Mouse (Mus musculus) G1E (cell line): ENCODE data around the gene Cdh24. TPM values are rescaled to one million over a fixed set of nuclear protein-coding genes. Genes with fewer than 3 reads are reported as not detected.
"Not testable (repeated sequence)": the region's sequence is repeated elsewhere in the genome, so short reads cannot be mapped to it uniquely, and the experiment has no call there.

ENCODE experiments used
- ATAC-seq: 2 replicates; pipeline ENCODE4 v1.8.0; 2016; ENCODE audit warnings: mild to moderate bottlenecking; ENCODE audit not compliant: insufficient number of reproducible peaks, poor library complexity, low FRiP score, severe bottlenecking; ENCODE audit errors: extremely low read depth
- DNase-seq: peaks from one replicate; pipeline ENCODE4 v3.0.0; 2012; ENCODE audit warnings: low spot score
- H3K27me3 ChIP-seq: 2 replicates; pipeline ENCODE4 v1.6.1; 2012; ENCODE audit warnings: mild to moderate bottlenecking, low read length, inconsistent platforms; ENCODE audit not compliant: insufficient read depth
- H3K36me3 ChIP-seq: replicated peaks from 2 replicates; pipeline ENCODE3; 2012; ENCODE audit warnings: mild to moderate bottlenecking, inconsistent platforms
- H3K4me1 ChIP-seq: 2 replicates; pipeline ENCODE4 v1.6.1; 2012; ENCODE audit warnings: low read depth, low read length, inconsistent platforms, mixed read lengths; ENCODE audit not compliant: insufficient read depth
- H3K4me3 ChIP-seq: 2 replicates; pipeline ENCODE4 v1.5.1; 2012; ENCODE audit warnings: low read depth, mild to moderate bottlenecking, inconsistent platforms, low read length, moderate library complexity, mixed read lengths
- H3K9me3 ChIP-seq: replicated peaks from 2 replicates; pipeline ENCODE4 v1.6.1; 2012; ENCODE audit warnings: inconsistent platforms
- CTCF ChIP-seq: IDR thresholded peaks from 2 replicates; pipeline ENCODE4 v1.5.1; 2012; ENCODE audit warnings: low read depth, low read length, inconsistent platforms, mixed read lengths
- GATA1 ChIP-seq: IDR thresholded peaks from 2 replicates; pipeline ENCODE4 v1.6.1; 2012; ENCODE audit warnings: borderline replicate concordance, low read length, inconsistent platforms, mixed read lengths
- GATA2 ChIP-seq: IDR thresholded peaks from 2 replicates; pipeline ENCODE4 v1.6.1; 2012; ENCODE audit warnings: low read depth, low read length, inconsistent platforms, borderline replicate concordance
- POLR2AphosphoS5 ChIP-seq: IDR thresholded peaks from 2 replicates; pipeline ENCODE4 v1.6.1; 2012; ENCODE audit warnings: low read depth, low read length, inconsistent platforms; ENCODE audit not compliant: insufficient replicate concordance
- TAL1 ChIP-seq: conservative IDR thresholded peaks from 2 replicates; pipeline ENCODE4 v1.6.1; 2012; ENCODE audit warnings: low read depth, low read length, inconsistent platforms, mixed read lengths
- polyA plus RNA-seq: library from polyadenylated mRNA; stranded (reverse); fragments of >175 nt; gene quantifications from 2 replicates; pipeline ENCODE4 v1.2.3, GENCODE M21; 2012
- total RNA-seq, 2 experiments: library from RNA; stranded (forward) in 1 of 2; stranded (reverse) in 1 of 2; fragments of 200-1000 nt in 1 of 2; fragments of >200 nt in 1 of 2; fragmentation: Nextera tagmentation in 1 of 2; gene quantifications; 2 replicates each; pipeline ENCODE4 v1.2.3; 2014 to 2017

Gene Cdh24
- total and polyA plus RNA-seq, 3 experiments: 0.11 to 1.8 (median 0.68) TPM

DNA sequence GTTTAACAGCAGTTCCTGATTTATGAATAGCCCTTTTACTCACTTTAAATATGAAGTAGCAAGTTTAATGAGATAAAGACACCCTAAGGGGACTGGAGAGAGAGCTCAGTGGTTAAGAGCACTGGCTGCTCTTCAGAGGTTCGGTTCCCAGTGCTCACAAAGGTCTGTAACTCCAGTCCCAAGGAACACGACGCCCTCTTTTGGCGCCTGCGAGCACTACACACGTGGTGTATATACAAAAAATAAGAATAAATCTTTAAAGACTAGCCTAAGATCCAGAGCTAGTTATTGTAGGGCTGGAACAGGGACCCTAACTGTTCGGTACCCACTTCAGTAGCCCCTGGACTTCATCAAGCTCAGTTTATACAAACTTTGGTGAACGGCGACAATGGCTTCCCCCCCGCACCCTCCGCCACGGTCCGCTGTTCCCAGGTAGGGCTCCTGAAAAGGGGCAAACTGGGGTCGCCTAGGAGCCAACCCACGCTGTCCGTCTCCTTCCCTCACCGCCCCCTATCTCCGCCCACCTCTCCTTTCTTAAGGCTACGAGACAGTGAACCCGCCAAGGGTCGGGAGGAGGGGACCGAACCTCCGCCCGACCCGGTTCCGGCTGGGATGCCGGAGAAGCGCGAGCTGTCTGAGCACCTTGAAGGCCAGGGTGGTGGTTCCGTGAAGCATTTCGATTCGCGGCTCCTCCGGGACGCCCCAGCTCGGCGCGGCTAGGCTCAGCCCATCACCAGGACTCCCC is 23.8 kb downstream of the Cdh24 start:
- TF ChIP-seq CTCF (no peak), GATA1 (no peak), GATA2 (no peak), TAL1 (no peak), POLR2AphosphoS5 (no peak)
- DNase-seq (no peak), ATAC-seq (no peak)
- no peaks in the 10 kb centered on the region; the same call in 1 of the 2 replicates for H3K9me3 ChIP-seq
- peak overlapping the region; percentile 77 for H3K4me3 ChIP-seq
- H3K36me3 ChIP-seq: peaks cover 34% of the 10 kb centered on the region
- H3K4me1 ChIP-seq: peaks cover 16% of the 10 kb centered on the region
- no peaks in the 10 kb centered on the region for H3K27me3 ChIP-seq

DNA sequence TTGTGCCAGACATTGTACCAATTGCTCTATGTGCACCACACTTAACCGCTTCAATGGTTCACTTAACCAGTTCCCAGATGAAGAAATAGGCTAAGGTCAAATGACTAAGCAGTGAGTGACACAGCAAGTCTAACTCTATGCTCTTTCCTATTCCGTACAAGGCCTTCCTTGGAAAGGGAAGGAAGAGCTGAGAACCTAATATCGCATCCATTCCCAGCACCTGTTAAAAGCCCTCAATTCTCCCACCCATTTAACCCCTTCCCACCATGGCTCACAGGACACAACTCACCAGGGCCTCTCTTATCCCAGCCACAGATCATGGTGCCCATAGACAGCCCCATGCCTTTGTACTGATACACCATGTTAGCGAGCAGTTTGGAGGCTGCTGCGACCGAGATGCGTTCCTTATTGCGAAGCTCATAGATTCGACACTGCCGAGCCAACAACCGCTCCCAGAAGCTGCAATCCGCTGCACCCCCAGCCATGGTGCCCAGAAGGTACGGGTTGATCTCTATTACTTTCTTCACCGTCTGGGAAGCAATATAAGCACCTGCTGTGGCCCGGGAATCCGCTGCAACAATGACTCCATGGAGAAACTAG is 24.8 kb downstream of the Cdh24 start:
- ATAC-seq: no peak
- Histone ChIP-seq H3K27me3 (no peaks in the 10 kb centered on the region), H3K36me3 (peaks cover 44% of the 10 kb centered on the region), H3K9me3 (no peaks in the 10 kb centered on the region; the same call in 1 of the 2 replicates), H3K4me3 (no peak overlapping the region; the same call in 1 of the 2 replicates), H3K4me1 (peaks cover 14% of the 10 kb centered on the region)
- DNase-seq: no peak
- TF ChIP-seq POLR2AphosphoS5 (no peak), GATA1 (no peak), TAL1 (no peak), GATA2 (no peak), CTCF (no peak)

DNA sequence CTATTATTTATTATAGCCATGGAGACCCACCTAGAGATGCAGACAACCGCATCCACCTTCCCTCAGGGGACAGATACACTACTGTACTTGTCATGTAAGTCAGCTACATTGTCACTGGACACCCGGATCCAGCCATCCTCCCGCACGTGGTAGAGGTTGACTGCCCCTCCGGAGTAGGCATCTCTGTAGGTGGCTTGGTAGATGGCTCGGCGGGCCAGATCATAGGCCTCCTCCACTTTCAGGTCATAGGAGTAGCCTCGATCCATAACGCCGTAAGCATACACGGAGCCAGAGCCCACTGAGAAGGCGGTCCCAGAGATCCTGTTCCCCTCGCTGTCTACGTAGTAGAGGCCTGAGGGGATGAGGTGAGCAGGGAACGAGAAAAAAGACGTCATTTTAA is 27.0 kb downstream of the Cdh24 start:
- not testable (repeated sequence) for H3K27me3 ChIP-seq, ATAC-seq, DNase-seq, H3K9me3 ChIP-seq, H3K4me3 ChIP-seq
- H3K36me3 ChIP-seq: peaks cover 59% of the 10 kb centered on the region
- H3K4me1 ChIP-seq: peaks cover 16% of the 10 kb centered on the region

DNA sequence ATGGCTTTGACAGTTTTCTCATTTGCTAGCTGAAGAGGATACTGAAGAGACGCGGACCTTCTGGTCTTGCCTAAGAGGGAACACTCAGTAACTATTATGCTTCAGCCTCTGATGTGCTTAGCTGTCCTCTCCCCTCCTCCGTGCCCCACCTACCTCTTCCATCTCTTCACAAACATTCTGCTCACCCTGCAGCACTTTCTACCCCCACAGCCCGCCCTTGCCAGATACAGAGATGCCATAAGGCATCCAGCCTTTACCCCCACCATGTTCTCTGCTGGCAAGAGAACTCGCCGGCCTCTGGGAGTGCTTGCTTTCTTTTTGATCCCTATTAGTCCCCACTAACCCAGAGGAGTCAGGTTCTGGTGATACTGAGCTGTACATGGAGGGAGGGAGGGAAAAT is 30.5 kb downstream of the Cdh24 start:
- ATAC-seq: no peak

DNA sequence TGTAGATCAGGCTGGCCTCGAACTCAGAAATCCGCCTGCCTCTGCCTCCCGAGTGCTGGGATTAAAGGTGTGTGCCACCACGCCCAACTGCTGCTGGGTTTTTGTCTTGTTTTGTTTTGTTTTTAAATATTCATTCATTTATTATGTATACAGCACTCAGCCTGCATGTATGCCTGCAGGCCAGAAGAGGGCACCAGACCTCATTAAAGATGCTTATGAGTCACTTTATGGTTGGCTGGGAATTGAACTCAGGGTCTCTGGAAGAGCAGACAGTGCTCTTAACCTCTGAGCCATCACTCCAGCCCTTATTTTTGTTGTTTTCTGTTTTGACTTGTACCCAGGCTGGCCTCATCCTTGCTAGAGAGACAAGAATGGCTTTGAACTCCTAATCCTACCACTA is 31.2 kb downstream of the Cdh24 start:
- ATAC-seq: no peak
- Histone ChIP-seq H3K4me1 (peaks cover 19% of the 10 kb centered on the region), H3K9me3 (no peaks in the 10 kb centered on the region), H3K36me3 (peaks cover 46% of the 10 kb centered on the region), H3K4me3 (no peak overlapping the region), H3K27me3 (no peaks in the 10 kb centered on the region)
- TF ChIP-seq GATA1 (no peak), CTCF (peak; percentile 58)
- no peak for DNase-seq

More for the DNA sequence above, 30.5 kb downstream of the Cdh24 start:
- Histone ChIP-seq H3K9me3 (no peaks in the 10 kb centered on the region), H3K36me3 (peaks cover 53% of the 10 kb centered on the region), H3K4me1 (peaks cover 19% of the 10 kb centered on the region), H3K27me3 (no peaks in the 10 kb centered on the region), H3K4me3 (no peak overlapping the region)
- TF ChIP-seq GATA1 (no peak), CTCF (no peak), POLR2AphosphoS5 (no peak), GATA2 (no peak), TAL1 (no peak)
- DNase-seq: no peak

DNA sequence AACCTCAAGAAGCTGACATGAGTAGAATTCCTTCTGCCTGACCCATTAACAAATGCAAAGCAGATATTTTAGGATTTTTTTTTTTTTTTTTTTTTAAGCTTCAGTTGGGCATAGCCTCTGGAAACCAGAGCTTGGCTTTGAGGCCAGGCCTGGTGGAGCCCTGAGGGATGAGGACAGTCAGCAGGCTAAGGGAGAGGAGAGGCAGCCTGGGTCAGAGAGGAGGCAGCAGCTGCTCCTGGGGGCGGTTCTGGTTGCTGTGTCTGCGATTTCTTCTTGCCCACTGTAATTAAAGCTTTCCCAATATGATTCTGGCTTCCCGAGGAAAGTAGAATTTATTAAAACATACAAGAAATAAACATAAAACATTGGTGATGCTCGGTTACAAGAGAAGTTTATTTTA is 31.9 kb downstream of the Cdh24 start:
- TF ChIP-seq TAL1: no peak
- no peak for TF ChIP-seq CTCF
- TF ChIP-seq POLR2AphosphoS5: no peak
- no peak for TF ChIP-seq GATA1
- TF ChIP-seq GATA2: no peak
- H3K4me3 ChIP-seq: no peak overlapping the region
- H3K27me3 ChIP-seq: no peaks in the 10 kb centered on the region
- peaks cover 23% of the 10 kb centered on the region for H3K4me1 ChIP-seq
- no peaks in the 10 kb centered on the region for H3K9me3 ChIP-seq
- ATAC-seq (no peak), DNase-seq (no peak)
- peaks cover 39% of the 10 kb centered on the region for H3K36me3 ChIP-seq
